Mouse (Mus musculus) gonadal fat pad, adult 2 months (tissue): ENCODE measurements around the gene Phtf2. TPM values are rescaled to one million over a fixed set of nuclear protein-coding genes. Genes with fewer than 3 reads are reported as not detected.
"Not testable (repeated sequence)": the region's sequence is repeated elsewhere in the genome, so short reads cannot be mapped to it uniquely, and the experiment has no call there.

Experiments
- DNase-seq: peaks from one replicate; pipeline ENCODE4 v3.0.0-alpha.2; 2012; ENCODE audit warnings: low read depth
- polyA plus RNA-seq: library from polyadenylated mRNA; depleted of rRNA; stranded (reverse); fragments of >200 nt; gene quantifications from 2 replicates; pipeline ENCODE4 v1.2.3, GENCODE M21; 2012

The Phtf2 gene
- polyA plus RNA-seq, 1 experiment: 2.7 TPM

GRCm38 (mm10) chr5:20864216-20864969, 17.5 kb downstream of the Phtf2 start:
- DNase-seq: no peak

- no peak for DNase-seq
Observed at GRCm38 (mm10) chr5:20861901-20862300, 20.0 kb downstream of the Phtf2 start.

GRCm38 (mm10) chr5:20860565-20860964, 21.4 kb downstream of the Phtf2 start:
- DNase-seq: no peak

- no peak for DNase-seq
Observed at GRCm38 (mm10) chr5:20858404-20858803, 23.5 kb downstream of the Phtf2 start.

- DNase-seq: no peak
Observed at GRCm38 (mm10) chr5:20855066-20855465, 26.9 kb downstream of the Phtf2 start.

GRCm38 (mm10) chr5:20847010-20847409, 34.9 kb downstream of the Phtf2 start:
- no peak for DNase-seq

GRCm38 (mm10) chr5:20843816-20844215, 38.1 kb downstream of the Phtf2 start:
- no peak for DNase-seq

- no peak for DNase-seq
Observed at GRCm38 (mm10) chr5:20843405-20843804, 38.5 kb downstream of the Phtf2 start.

GRCm38 (mm10) chr5:20837082-20837481, 44.8 kb downstream of the Phtf2 start:
- no peak for DNase-seq

GRCm38 (mm10) chr5:20834399-20834798, 47.5 kb downstream of the Phtf2 start:
- no peak for DNase-seq

- DNase-seq: no peak
Observed at GRCm38 (mm10) chr5:20831433-20831832, 50.5 kb downstream of the Phtf2 start.

GRCm38 (mm10) chr5:20830717-20831116, 51.2 kb downstream of the Phtf2 start:
- DNase-seq: no peak

- no peak for DNase-seq
Observed at GRCm38 (mm10) chr5:20821647-20822046, 60.3 kb downstream of the Phtf2 start.

- DNase-seq: no peak
Observed at GRCm38 (mm10) chr5:20821122-20821521, 60.8 kb downstream of the Phtf2 start.

- DNase-seq: no peak
Observed at GRCm38 (mm10) chr5:20815094-20815493, 66.8 kb downstream of the Phtf2 start.

- no peak for DNase-seq
Observed at GRCm38 (mm10) chr5:20810449-20810848, 71.5 kb downstream of the Phtf2 start.

- no peak for DNase-seq
Observed at GRCm38 (mm10) chr5:20795932-20796331, 86.0 kb downstream of the Phtf2 start.

GRCm38 (mm10) chr5:20791793-20792554, 90.0 kb downstream of the Phtf2 start:
- no peak for DNase-seq

- not testable (repeated sequence) for DNase-seq
Observed at GRCm38 (mm10) chr5:20786471-20786870, 95.5 kb downstream of the Phtf2 start.

- no peak for DNase-seq
Observed at GRCm38 (mm10) chr5:20781116-20781515, 100.8 kb downstream of the Phtf2 start.

GRCm38 (mm10) chr5:20779191-20779590, 102.7 kb downstream of the Phtf2 start:
- DNase-seq: no peak

GRCm38 (mm10) chr5:20778274-20778984, 103.5 kb downstream of the Phtf2 start:
- DNase-seq: no peak
